Mouse (Mus musculus) neural tube, embryonic 15.5 days (tissue): ENCODE measurements around the gene Pced1b. TPM values are rescaled to one million over a fixed set of nuclear protein-coding genes. Genes with fewer than 3 reads are reported as not detected.

Experiments used
- ATAC-seq: fragments of 200-750 bp; cut with Nextera tagmentation; 2 replicates; pipeline ENCODE4 v1.8.0; 2017; ENCODE audit warnings: mild to moderate bottlenecking, moderate TSS enrichment, moderate library complexity; ENCODE audit not compliant: low FRiP score
- H3K27ac ChIP-seq: fragments of 300-500 bp; sonication (generic); replicated peaks from 2 replicates; pipeline ENCODE4 v1.5.1; 2015; ENCODE audit warnings: mild to moderate bottlenecking, inconsistent platforms
- H3K27me3 ChIP-seq: fragments of 300-500 bp; sonication (generic); replicated peaks from 2 replicates; pipeline ENCODE4 v1.6.1; 2015; ENCODE audit warnings: inconsistent platforms
- H3K36me3 ChIP-seq: fragments of 300-500 bp; sonication (generic); 2 replicates; pipeline ENCODE4 v1.6.1; 2015; ENCODE audit warnings: inconsistent platforms
- H3K4me1 ChIP-seq: fragments of 300-500 bp; sonication (generic); 2 replicates; pipeline ENCODE4 v1.6.1; 2015; ENCODE audit warnings: inconsistent platforms
- H3K4me2 ChIP-seq: fragments of 300-500 bp; sonication (generic); 2 replicates; pipeline ENCODE4 v1.6.1; 2015; ENCODE audit warnings: inconsistent platforms, mild to moderate bottlenecking, moderate library complexity
- H3K4me3 ChIP-seq: fragments of 300-500 bp; sonication (generic); replicated peaks from 2 replicates; pipeline ENCODE4 v1.5.1; 2015; ENCODE audit warnings: mild to moderate bottlenecking, inconsistent platforms
- H3K9ac ChIP-seq: fragments of 300-500 bp; sonication (generic); replicated peaks from 2 replicates; pipeline ENCODE4 v1.6.1; 2015; ENCODE audit warnings: mild to moderate bottlenecking, inconsistent platforms
- H3K9me3 ChIP-seq: fragments of 300-500 bp; sonication (generic); replicated peaks from 2 replicates; pipeline ENCODE4 v1.6.1; 2016; ENCODE audit warnings: inconsistent platforms
- WGBS: fragments of 180-500 bp; shearing (Covaris S2); methylation state at CpG from one replicate; pipeline ENCODE4 v1.1.7; 2015; ENCODE audit warnings: mixed read lengths; 5-methylcytosine and 5-hydroxymethylcytosine counted together
- polyA plus RNA-seq: library from polyadenylated mRNA; unstranded; fragments of >200 nt; fragmentation: Nextera tagmentation; extraction: Ambion mirVana; gene quantifications from 2 replicates; pipeline ENCODE4 v1.2.1, GENCODE M21; 2015

Gene Pced1b
- polyA plus RNA-seq, 1 experiment from 2014 or later = 4.0 TPM

GRCm38 (mm10) chr15:97278340-97278948, 31.5 kb downstream of the Pced1b start:
- WGBS = 78% methylated on average over 9 of the region's 9 CpGs
- no peak for ATAC-seq
- no peak overlapping the region for H3K4me2 ChIP-seq

GRCm38 (mm10) chr15:97280131-97280530, 33.2 kb downstream of the Pced1b start:
- Histone ChIP-seq H3K36me3 (no peaks in the 10 kb centered on the region), H3K4me3 (no peak overlapping the region), H3K9me3 (no peaks in the 10 kb centered on the region), H3K9ac (no peak overlapping the region), H3K27ac (no peak overlapping the region), H3K4me2 (no peak overlapping the region), H3K4me1 (peaks cover 23% of the 10 kb centered on the region), H3K27me3 (no peaks in the 10 kb centered on the region)
- ATAC-seq = no peak
- WGBS = 91% methylated on average over 8 of the region's 8 CpGs

More at GRCm38 (mm10) chr15:97278340-97278948, 31.5 kb downstream of the Pced1b start:
- H3K9me3 ChIP-seq = no peaks in the 10 kb centered on the region
- peaks cover 23% of the 10 kb centered on the region for H3K4me1 ChIP-seq
- H3K9ac ChIP-seq = no peak overlapping the region
- no peak overlapping the region for H3K27ac ChIP-seq
- H3K36me3 ChIP-seq = no peaks in the 10 kb centered on the region
- no peak overlapping the region for H3K4me3 ChIP-seq
- no peaks in the 10 kb centered on the region for H3K27me3 ChIP-seq

GRCm38 (mm10) chr15:97280776-97281175, 33.9 kb downstream of the Pced1b start:
- H3K36me3 ChIP-seq = no peaks in the 10 kb centered on the region
- no peak overlapping the region for H3K4me3 ChIP-seq
- H3K27ac ChIP-seq = no peak overlapping the region
- WGBS = 70% methylated on average over 9 of the region's 9 CpGs
- H3K4me1 ChIP-seq = peaks cover 18% of the 10 kb centered on the region
- no peaks in the 10 kb centered on the region for H3K9me3 ChIP-seq
- no peaks in the 10 kb centered on the region for H3K27me3 ChIP-seq
- ATAC-seq = no peak
- H3K9ac ChIP-seq = no peak overlapping the region
- H3K4me2 ChIP-seq = no peak overlapping the region

GRCm38 (mm10) chr15:97281712-97282571, 35.0 kb downstream of the Pced1b start:
- no peak overlapping the region for H3K4me3 ChIP-seq
- no peak for ATAC-seq
- WGBS = 64% methylated on average over 10 of the region's 10 CpGs
- no peak overlapping the region for H3K4me2 ChIP-seq
- no peaks in the 10 kb centered on the region for H3K36me3 ChIP-seq
- H3K4me1 ChIP-seq = peaks cover 9% of the 10 kb centered on the region
- no peaks in the 10 kb centered on the region for H3K27me3 ChIP-seq
- no peak overlapping the region for H3K27ac ChIP-seq
- no peak overlapping the region for H3K9ac ChIP-seq
- H3K9me3 ChIP-seq = no peaks in the 10 kb centered on the region

- Histone ChIP-seq H3K9me3 (no peaks in the 10 kb centered on the region), H3K36me3 (no peaks in the 10 kb centered on the region), H3K9ac (no peak overlapping the region), H3K27me3 (no peaks in the 10 kb centered on the region), H3K4me2 (no peak overlapping the region), H3K4me1 (peaks cover 6% of the 10 kb centered on the region), H3K4me3 (no peak overlapping the region), H3K27ac (no peak overlapping the region)
- no peak for ATAC-seq
- WGBS = 69% methylated on average over 6 of the region's 6 CpGs
Measured at GRCm38 (mm10) chr15:97282572-97282881, 35.6 kb downstream of the Pced1b start.

GRCm38 (mm10) chr15:97284201-97284600, 37.3 kb downstream of the Pced1b start:
- no peak overlapping the region for H3K27ac ChIP-seq
- H3K9me3 ChIP-seq = no peaks in the 10 kb centered on the region
- no peak overlapping the region for H3K4me2 ChIP-seq
- peaks cover 6% of the 10 kb centered on the region for H3K4me1 ChIP-seq
- H3K27me3 ChIP-seq = no peaks in the 10 kb centered on the region
- no peak overlapping the region for H3K9ac ChIP-seq
- no peak for ATAC-seq
- H3K4me3 ChIP-seq = no peak overlapping the region
- H3K36me3 ChIP-seq = no peaks in the 10 kb centered on the region
- WGBS = 76% methylated on average over 5 of the region's 5 CpGs

GRCm38 (mm10) chr15:97285665-97286212, 38.8 kb downstream of the Pced1b start:
- no peak overlapping the region for H3K27ac ChIP-seq
- H3K4me3 ChIP-seq = no peak overlapping the region
- H3K9me3 ChIP-seq = no peaks in the 10 kb centered on the region
- peaks cover 6% of the 10 kb centered on the region for H3K4me1 ChIP-seq
- no peaks in the 10 kb centered on the region for H3K36me3 ChIP-seq
- WGBS = 89% methylated on average over 10 of the region's 10 CpGs
- no peak overlapping the region for H3K4me2 ChIP-seq
- no peak for ATAC-seq
- no peaks in the 10 kb centered on the region for H3K27me3 ChIP-seq
- no peak overlapping the region for H3K9ac ChIP-seq

GRCm38 (mm10) chr15:97286731-97287130, 39.8 kb downstream of the Pced1b start:
- peaks cover 6% of the 10 kb centered on the region for H3K4me1 ChIP-seq
- no peak overlapping the region for H3K4me2 ChIP-seq
- ATAC-seq = no peak
- 87% methylated on average over 10 of the region's 10 CpGs for WGBS
- no peak overlapping the region for H3K27ac ChIP-seq
- no peak overlapping the region for H3K9ac ChIP-seq
- no peak overlapping the region for H3K4me3 ChIP-seq
- H3K36me3 ChIP-seq = no peaks in the 10 kb centered on the region
- no peaks in the 10 kb centered on the region for H3K27me3 ChIP-seq
- H3K9me3 ChIP-seq = no peaks in the 10 kb centered on the region

GRCm38 (mm10) chr15:97287436-97288143, 40.7 kb downstream of the Pced1b start:
- Histone ChIP-seq H3K4me2 (no peak overlapping the region), H3K4me1 (peaks cover under 1% of the 10 kb centered on the region; the same call in 1 of the 2 replicates), H3K4me3 (no peak overlapping the region), H3K9me3 (no peaks in the 10 kb centered on the region), H3K27me3 (no peaks in the 10 kb centered on the region), H3K9ac (no peak overlapping the region), H3K27ac (no peak overlapping the region), H3K36me3 (no peaks in the 10 kb centered on the region)
- 91% methylated on average over 5 of the region's 5 CpGs for WGBS
- ATAC-seq = no peak

- WGBS = 80% methylated on average over 13 of the region's 13 CpGs
- Histone ChIP-seq H3K36me3 (no peaks in the 10 kb centered on the region), H3K4me1 (no peaks in the 10 kb centered on the region), H3K4me2 (no peak overlapping the region), H3K9ac (no peak overlapping the region), H3K4me3 (no peak overlapping the region), H3K27me3 (no peaks in the 10 kb centered on the region), H3K9me3 (no peaks in the 10 kb centered on the region), H3K27ac (no peak overlapping the region)
- no peak for ATAC-seq
Measured at GRCm38 (mm10) chr15:97288690-97289089, 41.8 kb downstream of the Pced1b start.

GRCm38 (mm10) chr15:97289176-97289575, 42.3 kb downstream of the Pced1b start:
- H3K4me3 ChIP-seq = no peak overlapping the region
- WGBS = 92% methylated on average over 4 of the region's 4 CpGs
- no peak overlapping the region for H3K27ac ChIP-seq
- H3K9ac ChIP-seq = no peak overlapping the region
- no peak for ATAC-seq
- no peaks in the 10 kb centered on the region for H3K36me3 ChIP-seq
- no peaks in the 10 kb centered on the region for H3K27me3 ChIP-seq
- no peaks in the 10 kb centered on the region for H3K9me3 ChIP-seq
- H3K4me1 ChIP-seq = no peaks in the 10 kb centered on the region
- H3K4me2 ChIP-seq = no peak overlapping the region
